Mouse (Mus musculus): ENCODE results near the gene Mef2b.

GRCm38 (mm10) chr8:70117611-70118010 lies 21.9 kb upstream of the Mef2b start:
- TF ChIP-seq CTCF (IDR thresholded peaks at IDR 0.05; ENCODE audit: low read depth) (no peak), EP300 (IDR thresholded peaks at IDR 0.05; ENCODE audit: low read depth) (no peak)

Data from liver, embryonic 14.5 days (tissue).